ENCODE assay signal across 16 mouse cellular contexts in the genomic region with DNA sequence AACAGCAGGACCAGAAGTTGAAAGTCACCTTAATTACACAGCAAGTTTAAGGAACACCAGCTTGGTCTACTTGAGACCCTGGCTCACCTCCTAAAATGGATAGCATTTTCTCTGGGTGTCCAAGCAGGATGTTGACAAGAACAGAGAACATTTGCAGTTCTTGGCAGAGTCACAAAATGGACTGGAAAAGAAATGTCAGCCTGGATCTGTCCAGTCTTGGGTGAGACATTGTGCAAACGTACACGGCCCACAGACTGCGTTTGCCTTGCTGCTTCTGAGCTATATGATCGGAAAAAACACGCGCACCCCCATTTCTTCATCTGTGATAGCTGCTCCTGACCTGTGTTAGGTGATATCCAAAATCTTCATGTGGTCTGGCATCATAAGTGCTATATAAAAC. TPM values are rescaled to one million over a fixed set of nuclear protein-coding genes. Genes with fewer than 3 reads are reported as not detected.
DNase-seq lines count a peak whose midpoint lies in the region; ATAC-seq and TF ChIP-seq lines count a peak whose summit lies in the region.
"Had no signal": no experiment of that assay in that cellular context is flagged by ENCODE, and none has a peak within 500 bp of the region (broad histone marks: within the 10 kb centered on the region; RNA-seq: fewer than 3 reads in every experiment).

No protein-coding gene starts in this region.

- intact Hi-C loops in heart, adult 2 months (cut with DNase I): no loop called here
- intact Hi-C loops in left cerebral cortex, postnatal 14 days (cut with DNase I): no loop called here

- ATAC-seq in kidney, embryonic 16.5 days (ENCODE audit: low FRiP score, low TSS enrichment): no peak
- ATAC-seq in stomach, embryonic 14.5 days (ENCODE audit: insufficient number of reproducible peaks, insufficient read depth, low FRiP score, low read depth): peak; percentile 35; the same call in 1 of the 2 replicates
- ATAC-seq: liver, embryonic 12.5 days had no signal

- H3K4me2 ChIP-seq in kidney, embryonic 16.5 days (replicated peaks; ENCODE audit: low read depth, low read length): no peak overlapping the region
- H3K4me2 ChIP-seq in stomach, embryonic 14.5 days (replicated peaks; ENCODE audit: low read depth, low read length): no peak overlapping the region
- H3K4me2 ChIP-seq: hindbrain, embryonic 12.5 days; liver, embryonic 12.5 days had no signal

- H3K9ac ChIP-seq in heart, adult 2 months (ENCODE audit: low read depth, low read length): no peak overlapping the region
- no peak overlapping the region for H3K9ac ChIP-seq in kidney, embryonic 16.5 days (replicated peaks; ENCODE audit: low read length)
- no peak overlapping the region for H3K9ac ChIP-seq in stomach, embryonic 14.5 days (replicated peaks; ENCODE audit: low read depth, low read length)
- H3K9ac ChIP-seq: hindbrain, embryonic 12.5 days; liver, embryonic 12.5 days had no signal

- H3K27me3 ChIP-seq in heart, adult 2 months (ENCODE audit: control insufficient read depth, insufficient read depth, low read length): no peaks in the 10 kb centered on the region
- H3K27me3 ChIP-seq in kidney, embryonic 16.5 days (ENCODE audit: insufficient read depth, low read length): no peaks in the 10 kb centered on the region
- H3K27me3 ChIP-seq in stomach, embryonic 14.5 days (ENCODE audit: control insufficient read depth, insufficient read depth, low read length): no peaks in the 10 kb centered on the region
- H3K27me3 ChIP-seq: liver, embryonic 12.5 days had no signal

- DNase-seq in heart, adult 11 months: peak; percentile 95
- DNase-seq in heart, adult 2 months: no peak
- no peak for DNase-seq in kidney, adult 8-10 months
- DNase-seq in kidney, postnatal 10 days: peak; percentile 52
- DNase-seq in left cerebral cortex, postnatal 14 days (ENCODE audit: low spot score in 2 of 2): no peak
- no peak for DNase-seq in natural killer cell, adult 2 months (ENCODE audit: low spot score in 2 of 2)
- DNase-seq: cerebellum, adult 11 months; gastrocnemius, postnatal 25 days; right cerebral cortex, postnatal 14 days had no signal

- no peaks in the 10 kb centered on the region for H3K36me3 ChIP-seq in heart, adult 2 months (ENCODE audit: control insufficient read depth, insufficient read depth, low read length)
- no peaks in the 10 kb centered on the region for H3K36me3 ChIP-seq in kidney, embryonic 16.5 days (ENCODE audit: insufficient read depth, low read length)
- H3K36me3 ChIP-seq in stomach, embryonic 14.5 days (ENCODE audit: control insufficient read depth, insufficient read depth, low read length): no peaks in the 10 kb centered on the region
- H3K36me3 ChIP-seq: hindbrain, embryonic 12.5 days; liver, embryonic 12.5 days had no signal

- 50% methylated on average over 6 of the region's 6 CpGs for WGBS in heart, adult 2 months
- 78% methylated on average over 6 of the region's 6 CpGs for WGBS in kidney, embryonic 16.5 days
- 40% methylated on average over 6 of the region's 6 CpGs for WGBS in stomach, embryonic 14.5 days

- TF ChIP-seq POLR2A in heart, adult 2 months (IDR thresholded peaks at IDR 0.05; ENCODE audit: insufficient read depth, low read depth, low read length): no peak

- no peaks in the 10 kb centered on the region for H3K79me2 ChIP-seq in heart, adult 2 months (replicated peaks; ENCODE audit: control insufficient read depth, insufficient read depth, low read length)

- no peak for TF ChIP-seq EP300 in heart, adult 2 months (IDR thresholded peaks at IDR 0.05; ENCODE audit: insufficient read depth, low read depth, low read length)

- no peak overlapping the region for H3K4me3 ChIP-seq in heart, adult 2 months
- no peak overlapping the region for H3K4me3 ChIP-seq in kidney, embryonic 16.5 days (ENCODE audit: low read length)
- no peak overlapping the region for H3K4me3 ChIP-seq in stomach, embryonic 14.5 days (ENCODE audit: low read depth, low read length)
- H3K4me3 ChIP-seq: hindbrain, embryonic 12.5 days; liver, embryonic 12.5 days had no signal

- H3K9me3 ChIP-seq in kidney, embryonic 16.5 days (ENCODE audit: low read length): no peaks in the 10 kb centered on the region
- no peaks in the 10 kb centered on the region for H3K9me3 ChIP-seq in stomach, embryonic 14.5 days (ENCODE audit: control insufficient read depth, low read depth, low read length)
- H3K9me3 ChIP-seq: hindbrain, embryonic 12.5 days; liver, embryonic 12.5 days had no signal

- no peak overlapping the region for H3K27ac ChIP-seq in heart, adult 2 months
- peak overlapping the region; percentile 24; the same call in 1 of the 2 replicates for H3K27ac ChIP-seq in kidney, embryonic 16.5 days (ENCODE audit: low read length)
- peak overlapping the region; percentile 73 for H3K27ac ChIP-seq in stomach, embryonic 14.5 days (ENCODE audit: low read length)
- H3K27ac ChIP-seq: hindbrain, embryonic 12.5 days; liver, embryonic 12.5 days had no signal

- no peaks in the 10 kb centered on the region; the same call in 1 of the 2 replicates for H3K4me1 ChIP-seq in heart, adult 2 months (ENCODE audit: control insufficient read depth, insufficient read depth, low read length)
- 0 out of 2 replicates have a peak, but pooled peaks cover 6% of the 10 kb centered on the region for H3K4me1 ChIP-seq in kidney, embryonic 16.5 days (ENCODE audit: insufficient read depth, low read length)
- H3K4me1 ChIP-seq in stomach, embryonic 14.5 days (ENCODE audit: control insufficient read depth, insufficient read depth, low read length): peaks cover 25% of the 10 kb centered on the region; the same call in 1 of the 2 replicates
- H3K4me1 ChIP-seq: liver, embryonic 12.5 days had no signal

- TF ChIP-seq CTCF in heart, adult 2 months (IDR thresholded peaks at IDR 0.05): no peak

RNA-seq across cellular contexts. Expression of gene Higd1a, which starts 9.5 kb away (rescaled TPM):
- 100 to 1,000 TPM; 198 to 199 TPM for total RNA-seq in heart, adult 2 months (2021)
- polyA plus RNA-seq in heart, adult 2 months (2012; rRNA removed): 71.7 and 106 TPM in 2 replicates
- polyA plus RNA-seq in kidney, embryonic 16.5 days (2015; fragmentation: Nextera tagmentation; extraction: Ambion mirVana): 120 and 142 TPM in 2 replicates
- 289 and 309 TPM in 2 replicates for polyA plus RNA-seq in stomach, embryonic 14.5 days (2014; fragmentation: Nextera tagmentation; extraction: Ambion mirVana)
- total RNA-seq in left cerebral cortex, postnatal 14 days (2021): 100 to 1,000 TPM in 1 of 2 experiments, 10 to 100 TPM in 1; 99.1 to 108 TPM

RNA-seq across cellular contexts. Expression of gene Ccdc13, which starts 28.4 kb away (rescaled TPM):
- not detected for total RNA-seq in heart, adult 2 months (2021)
- 0.32 and 0.49 TPM in 2 replicates for polyA plus RNA-seq in heart, adult 2 months (2012; rRNA removed)
- polyA plus RNA-seq in kidney, embryonic 16.5 days (2015; fragmentation: Nextera tagmentation; extraction: Ambion mirVana): 0.58 and 0.71 TPM in 2 replicates
- 1.4 TPM in 2 replicates for polyA plus RNA-seq in stomach, embryonic 14.5 days (2014; fragmentation: Nextera tagmentation; extraction: Ambion mirVana)
- 1 to 10 TPM; 9.1 to 9.3 TPM for total RNA-seq in left cerebral cortex, postnatal 14 days (2021)
- total RNA-seq: megakaryocyte-erythroid progenitor cell, adult 5-6 weeks had no signal
- polyA plus RNA-seq: liver, embryonic 12.5 days had no signal

RNA-seq across cellular contexts. Expression of gene Ackr2, which starts 30.5 kb away (rescaled TPM):
- total RNA-seq in heart, adult 2 months (2021): 1 to 10 TPM in 1 of 2 experiments, under 1 TPM in 1; 0.84 to 2.4 TPM
- polyA plus RNA-seq in heart, adult 2 months (2012; rRNA removed): 3.1 and 3.5 TPM in 2 replicates
- 0.90 and 1.2 TPM in 2 replicates for polyA plus RNA-seq in kidney, embryonic 16.5 days (2015; fragmentation: Nextera tagmentation; extraction: Ambion mirVana)
- polyA plus RNA-seq in stomach, embryonic 14.5 days (2014; fragmentation: Nextera tagmentation; extraction: Ambion mirVana): 0.25 and 0.32 TPM in 2 replicates
- total RNA-seq in left cerebral cortex, postnatal 14 days (2021): 1 to 10 TPM; 5.2 to 7.8 TPM
- total RNA-seq: megakaryocyte-erythroid progenitor cell, adult 5-6 weeks had no signal

RNA-seq across cellular contexts. Expression of gene Cyp8b1, which starts 48.5 kb away (rescaled TPM):
- total RNA-seq in heart, adult 2 months (2021): not detected
- 0.06 and 0.15 TPM in 2 replicates for polyA plus RNA-seq in heart, adult 2 months (2012; rRNA removed)
- not detected in 2 replicates for polyA plus RNA-seq in kidney, embryonic 16.5 days (2015; fragmentation: Nextera tagmentation; extraction: Ambion mirVana)
- not detected in 2 replicates for polyA plus RNA-seq in stomach, embryonic 14.5 days (2014; fragmentation: Nextera tagmentation; extraction: Ambion mirVana)
- not detected for total RNA-seq in left cerebral cortex, postnatal 14 days (2021)
- total RNA-seq: gastrocnemius, postnatal 25 days; left cerebral cortex, adult 8-10 months; megakaryocyte-erythroid progenitor cell, adult 5-6 weeks had no signal
- polyA plus RNA-seq: cortical plate, adult 2 months; hindbrain, embryonic 12.5 days had no signal

Comparison
In these comparisons a context has a peak if more than half of its experiments do, and no peak if none do; other contexts are left out.
1. DNase-seq: peak in heart, adult 11 months (single experiment) and kidney, postnatal 10 days (single experiment); none in heart, adult 2 months (0 of 2), kidney, adult 8-10 months (0 of 2), left cerebral cortex, postnatal 14 days (0 of 2) and natural killer cell, adult 2 months (0 of 2).